Mouse (Mus musculus) megakaryocyte, embryonic 14.5 days (primary cell): ENCODE results near the gene Pard6b. TPM values are rescaled to one million over a fixed set of nuclear protein-coding genes. Genes with fewer than 3 reads are reported as not detected.
A peak's percentile ranks its signal among the peaks of the same experiment; 100 is the strongest.

Experiments used
- H3K27me3 ChIP-seq: replicated peaks from 2 replicates; pipeline ENCODE3; 2012; ENCODE audit warnings: inconsistent platforms
- H3K36me3 ChIP-seq: replicated peaks from 2 replicates; pipeline ENCODE3; 2012; ENCODE audit warnings: low read length, inconsistent platforms, mixed read lengths
- H3K4me1 ChIP-seq: 2 replicates; pipeline ENCODE4 v1.6.1; 2012; ENCODE audit warnings: inconsistent platforms
- H3K4me3 ChIP-seq: replicated peaks from 2 replicates; pipeline ENCODE3; 2012; ENCODE audit warnings: moderate library complexity, mild to moderate bottlenecking, inconsistent platforms
- H3K9me3 ChIP-seq: 2 replicates; pipeline ENCODE4 v1.6.1; 2012; ENCODE audit warnings: inconsistent platforms
- FLI1 ChIP-seq: IDR thresholded peaks from 2 replicates; pipeline ENCODE4 v1.6.1; 2012; ENCODE audit warnings: low read length, inconsistent platforms, mixed read lengths
- GATA1 ChIP-seq: IDR thresholded peaks from 3 replicates; pipeline ENCODE4 v1.6.1; 2012; ENCODE audit warnings: mixed read lengths, low read length, inconsistent platforms, borderline replicate concordance
- polyA plus RNA-seq: library from polyadenylated mRNA; stranded (reverse); fragments of >175 nt; gene quantifications from 2 replicates; pipeline ENCODE4 v1.2.3, GENCODE M21; 2012; ENCODE audit warnings: low replicate concordance; ENCODE audit not compliant: insufficient read depth

Pard6b gene
- polyA plus RNA-seq, 1 experiment = 1.4 TPM

DNA sequence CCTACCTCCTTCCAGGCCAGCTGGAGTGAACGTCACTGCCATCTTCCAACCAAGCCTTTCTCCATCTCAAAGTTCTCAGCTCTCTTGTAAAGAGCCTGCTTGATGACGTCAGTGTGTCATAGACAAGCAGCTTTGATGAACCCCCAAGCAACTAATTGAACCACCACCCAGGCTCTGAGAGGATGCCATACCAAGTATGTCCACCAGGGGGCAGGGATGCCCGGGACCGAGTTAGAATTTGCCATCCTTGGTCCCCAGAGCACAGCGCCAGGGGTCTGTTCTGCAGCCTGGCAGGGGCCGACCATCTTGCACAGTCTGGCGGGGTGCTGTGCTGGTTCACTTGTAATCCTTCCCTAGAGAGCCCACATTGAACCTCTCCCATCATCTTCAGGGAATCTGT lies 31.1 kb downstream of the Pard6b start:
- peaks cover 60% of the 10 kb centered on the region for H3K4me1 ChIP-seq
- no peak for TF ChIP-seq GATA1
- TF ChIP-seq FLI1 = no peak
- H3K9me3 ChIP-seq = no peaks in the 10 kb centered on the region
- H3K36me3 ChIP-seq = no peaks in the 10 kb centered on the region
- no peak overlapping the region for H3K4me3 ChIP-seq
- H3K27me3 ChIP-seq = peaks cover 9% of the 10 kb centered on the region

DNA sequence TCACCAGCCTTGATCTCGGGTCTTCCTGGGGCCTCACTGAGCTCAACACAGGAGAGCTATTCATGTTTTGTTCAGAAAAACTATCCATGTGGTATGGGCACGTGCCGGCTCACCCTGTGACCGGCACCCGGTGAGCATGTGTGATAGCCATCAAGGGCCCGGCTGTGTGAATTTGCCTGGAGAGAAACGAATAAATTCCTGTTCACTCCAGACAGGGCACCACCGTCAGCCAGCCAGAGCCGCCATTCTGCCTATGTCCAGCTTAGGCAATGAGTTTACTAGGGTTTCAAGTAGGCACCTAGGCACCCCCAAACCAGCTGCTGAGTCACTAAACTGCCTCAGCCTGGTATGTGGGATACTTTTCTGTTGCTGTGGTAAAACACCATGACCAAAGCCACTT lies 32.5 kb downstream of the Pard6b start:
- H3K36me3 ChIP-seq = no peaks in the 10 kb centered on the region
- H3K4me3 ChIP-seq = peak overlapping the region; percentile 54
- TF ChIP-seq FLI1 (no peak), GATA1 (no peak)
- H3K27me3 ChIP-seq = peaks cover 17% of the 10 kb centered on the region
- H3K9me3 ChIP-seq = no peaks in the 10 kb centered on the region
- peaks cover 69% of the 10 kb centered on the region for H3K4me1 ChIP-seq

DNA sequence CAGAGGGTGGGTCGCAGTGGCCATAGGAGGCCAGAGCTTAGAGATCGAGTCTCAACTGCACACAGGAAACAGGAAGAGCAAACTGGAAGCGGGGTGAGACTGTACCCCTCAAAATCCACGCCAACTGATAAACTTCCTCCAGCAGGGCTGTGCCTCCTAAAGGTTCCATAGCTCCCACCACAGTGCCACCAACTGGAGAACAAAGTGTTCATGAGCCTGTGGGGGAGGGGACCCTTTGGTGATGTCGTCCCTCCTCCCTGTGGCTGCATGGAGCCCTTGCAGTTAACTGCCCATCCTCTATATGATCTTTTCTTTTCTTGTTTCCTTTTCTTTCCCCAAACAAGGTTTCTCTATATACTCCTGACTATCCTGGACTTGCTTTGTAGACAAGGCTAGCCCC lies 32.9 kb downstream of the Pard6b start:
- H3K4me1 ChIP-seq = peaks cover 69% of the 10 kb centered on the region
- TF ChIP-seq FLI1 = no peak
- no peak for TF ChIP-seq GATA1

DNA sequence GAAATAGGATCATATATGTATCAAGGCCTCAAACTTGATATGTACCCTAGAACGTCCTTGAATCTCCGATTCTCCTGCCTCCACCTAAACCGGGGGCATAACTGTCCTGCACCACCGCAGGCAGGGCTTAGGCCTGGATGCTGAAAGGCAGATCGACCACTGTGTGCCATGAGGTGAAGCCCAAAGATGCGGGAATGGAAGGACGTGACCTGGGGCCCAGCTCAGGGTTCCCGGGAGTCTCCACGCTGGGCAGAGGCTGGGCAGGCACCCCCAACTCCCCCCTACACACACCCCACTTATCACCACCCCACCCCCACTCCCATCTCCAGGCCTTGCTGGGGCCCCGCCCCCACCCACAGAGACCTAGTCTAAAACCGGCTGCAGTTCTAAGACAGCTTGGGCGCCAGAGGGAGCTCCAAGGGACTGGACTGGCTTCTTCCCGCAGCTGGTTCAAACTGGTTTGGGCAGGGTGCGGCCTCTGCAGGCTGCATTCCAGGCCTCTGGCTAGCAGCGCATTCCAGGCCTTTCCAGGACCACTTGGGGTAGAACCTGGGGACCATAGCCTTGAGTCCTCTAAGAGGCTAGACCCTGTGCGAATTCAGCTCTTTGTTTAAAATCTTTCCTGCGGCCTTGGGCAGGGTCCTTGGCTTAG lies 34.0 kb downstream of the Pard6b start:
- Histone ChIP-seq H3K36me3 (no peaks in the 10 kb centered on the region), H3K4me1 (peaks cover 69% of the 10 kb centered on the region), H3K4me3 (no peak overlapping the region), H3K9me3 (no peaks in the 10 kb centered on the region), H3K27me3 (peaks cover 24% of the 10 kb centered on the region)
- TF ChIP-seq FLI1 (no peak), GATA1 (no peak)

More for the DNA sequence above, 32.9 kb downstream of the Pard6b start:
- Histone ChIP-seq H3K36me3 (no peaks in the 10 kb centered on the region), H3K27me3 (peaks cover 19% of the 10 kb centered on the region), H3K9me3 (no peaks in the 10 kb centered on the region), H3K4me3 (peak overlapping the region; percentile 54)

DNA sequence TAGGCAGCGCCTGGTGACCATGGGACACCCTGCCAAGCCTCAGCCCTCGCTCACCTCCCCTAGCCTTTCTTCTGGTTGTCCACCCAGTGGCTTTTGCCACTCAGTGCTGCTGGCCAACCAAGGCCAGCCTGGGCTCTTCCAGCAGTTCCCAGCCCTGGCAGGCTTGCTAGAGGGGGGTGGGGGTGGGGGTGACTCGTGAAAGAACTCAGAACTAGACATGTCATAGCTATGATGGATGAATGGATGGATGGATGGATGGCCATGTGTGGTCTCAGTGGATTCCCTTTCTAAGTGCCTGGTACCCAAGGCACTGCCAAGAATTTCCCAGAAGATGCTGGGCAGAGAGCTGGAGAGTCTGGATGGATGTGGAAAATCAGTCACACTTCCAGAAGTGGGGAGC lies 35.0 kb downstream of the Pard6b start:
- no peaks in the 10 kb centered on the region for H3K36me3 ChIP-seq
- H3K9me3 ChIP-seq = peaks cover under 1% of the 10 kb centered on the region; the same call in 1 of the 2 replicates
- H3K4me3 ChIP-seq = no peak overlapping the region
- peaks cover 25% of the 10 kb centered on the region for H3K27me3 ChIP-seq
- peaks cover 67% of the 10 kb centered on the region for H3K4me1 ChIP-seq
- no peak for TF ChIP-seq FLI1
- TF ChIP-seq GATA1 = no peak

DNA sequence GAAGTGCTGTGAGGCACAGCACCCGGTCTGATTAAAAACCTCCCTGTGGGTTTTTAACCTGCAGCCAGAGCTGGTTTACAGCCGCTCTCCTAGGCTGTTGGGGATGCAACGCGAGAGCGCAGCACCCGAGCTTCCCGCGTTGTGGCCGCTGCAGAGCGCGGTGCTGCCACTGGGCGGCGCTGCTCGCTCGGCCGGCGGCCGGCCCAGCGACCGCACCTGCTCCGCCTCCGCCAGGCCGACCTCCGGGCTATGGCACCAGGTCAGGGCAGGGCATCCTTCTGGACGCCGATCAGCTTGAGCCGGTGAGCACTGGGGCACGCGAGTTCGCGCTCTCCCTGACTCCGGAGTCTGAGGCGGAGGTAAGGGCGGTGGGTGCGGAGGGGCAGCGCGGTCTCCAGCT lies 36.3 kb downstream of the Pard6b start:
- Histone ChIP-seq H3K9me3 (peaks cover 7% of the 10 kb centered on the region), H3K4me3 (peak overlapping the region; percentile 94), H3K36me3 (no peaks in the 10 kb centered on the region), H3K4me1 (peaks cover 64% of the 10 kb centered on the region), H3K27me3 (peaks cover 20% of the 10 kb centered on the region)
- TF ChIP-seq FLI1 (no peak), GATA1 (no peak)

DNA sequence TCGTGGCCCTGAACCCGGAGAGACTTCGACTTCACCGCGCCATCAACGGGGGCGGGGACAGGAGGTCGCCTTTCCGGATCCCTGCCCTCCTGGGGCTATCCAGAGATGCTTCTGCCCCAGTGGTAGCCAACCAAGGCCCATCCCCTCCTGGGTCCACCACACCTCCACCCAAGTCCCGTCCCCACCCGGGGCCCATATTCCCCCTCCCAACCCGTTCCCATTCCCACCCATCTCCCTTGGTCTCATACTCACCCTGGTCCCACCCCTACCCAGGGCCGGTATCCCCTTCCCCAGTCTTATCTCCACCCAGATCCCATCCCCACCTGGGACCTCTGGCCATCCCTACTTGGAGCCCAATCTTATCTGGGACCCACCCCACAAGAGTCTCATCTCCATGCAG lies 36.7 kb downstream of the Pard6b start:
- Histone ChIP-seq H3K4me3 (peak overlapping the region; percentile 94), H3K36me3 (peaks cover 2% of the 10 kb centered on the region), H3K9me3 (peaks cover 11% of the 10 kb centered on the region), H3K4me1 (peaks cover 59% of the 10 kb centered on the region), H3K27me3 (peaks cover 20% of the 10 kb centered on the region)
- TF ChIP-seq FLI1 (no peak), GATA1 (no peak)

DNA sequence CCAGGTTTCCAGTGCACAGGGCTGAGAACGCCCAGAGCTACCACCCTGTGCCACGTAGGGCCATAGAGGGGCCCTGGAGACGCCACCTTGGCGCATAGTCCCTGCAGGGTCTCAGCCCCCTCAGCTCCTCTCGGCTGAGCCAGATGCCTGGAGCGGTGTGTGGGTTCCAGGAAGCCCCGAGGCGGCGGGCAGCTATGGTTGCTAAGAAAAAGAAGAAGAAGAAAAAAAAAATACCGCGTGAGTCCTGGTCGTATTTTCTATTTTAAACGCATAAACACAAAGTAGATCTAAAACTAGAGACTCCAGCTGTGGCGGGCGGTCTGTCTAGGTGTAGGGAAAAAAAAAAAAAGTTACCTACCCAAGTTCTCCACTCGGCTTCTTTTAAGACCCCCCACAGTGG lies 37.2 kb downstream of the Pard6b start:
- Histone ChIP-seq H3K27me3 (peaks cover 20% of the 10 kb centered on the region), H3K9me3 (peaks cover 11% of the 10 kb centered on the region), H3K4me3 (no peak overlapping the region), H3K4me1 (peaks cover 56% of the 10 kb centered on the region), H3K36me3 (peaks cover 2% of the 10 kb centered on the region)
- TF ChIP-seq GATA1 (no peak), FLI1 (no peak)

DNA sequence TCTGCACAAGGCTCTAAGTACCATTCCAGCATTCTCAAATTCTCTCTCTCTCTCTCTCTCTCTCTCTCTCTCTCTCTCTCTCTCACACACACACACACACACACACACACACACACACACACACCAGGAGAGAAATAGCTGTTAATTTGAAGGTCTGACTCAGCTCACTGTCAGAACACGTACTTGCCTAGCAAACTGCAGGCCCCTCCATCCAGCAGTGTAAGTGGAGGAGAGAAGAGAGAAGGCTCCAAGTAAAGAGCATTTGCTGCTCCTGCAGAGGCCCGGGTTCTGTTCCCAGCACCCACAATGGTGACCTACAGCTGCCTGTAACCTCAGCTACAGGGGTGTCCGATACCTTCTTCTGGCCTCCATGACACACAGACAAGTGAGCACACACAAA lies 37.7 kb downstream of the Pard6b start:
- TF ChIP-seq GATA1 (no peak), FLI1 (no peak)
- peaks cover 20% of the 10 kb centered on the region for H3K27me3 ChIP-seq
- peaks cover 16% of the 10 kb centered on the region for H3K9me3 ChIP-seq
- H3K4me1 ChIP-seq = peaks cover 52% of the 10 kb centered on the region
- peaks cover 2% of the 10 kb centered on the region for H3K36me3 ChIP-seq
- H3K4me3 ChIP-seq = no peak overlapping the region

DNA sequence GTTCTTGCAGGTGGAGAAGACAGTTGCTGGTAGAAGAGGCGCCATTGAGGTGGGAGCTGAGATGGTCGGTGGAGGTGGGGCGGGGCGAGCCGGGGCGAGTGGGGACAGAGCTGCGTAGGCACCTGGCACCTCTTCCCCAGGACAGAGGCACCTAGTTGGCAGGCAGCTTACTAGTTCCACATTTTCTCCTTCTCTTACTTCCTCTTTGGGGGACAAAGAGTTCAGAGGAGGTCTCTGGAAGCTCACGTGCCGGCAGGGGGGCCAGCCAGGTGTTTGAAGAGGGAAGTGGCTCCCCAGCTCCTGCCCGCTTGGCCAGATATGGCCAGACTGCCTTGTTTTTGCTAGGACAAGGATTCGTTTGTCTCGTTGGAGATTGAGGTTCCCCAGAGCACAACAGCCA lies 38.3 kb downstream of the Pard6b start:
- peaks cover 22% of the 10 kb centered on the region for H3K9me3 ChIP-seq
- H3K27me3 ChIP-seq = peaks cover 24% of the 10 kb centered on the region
- H3K4me3 ChIP-seq = no peak overlapping the region
- no peak for TF ChIP-seq FLI1
- TF ChIP-seq GATA1 = no peak
- peaks cover 2% of the 10 kb centered on the region for H3K36me3 ChIP-seq
- H3K4me1 ChIP-seq = peaks cover 48% of the 10 kb centered on the region

DNA sequence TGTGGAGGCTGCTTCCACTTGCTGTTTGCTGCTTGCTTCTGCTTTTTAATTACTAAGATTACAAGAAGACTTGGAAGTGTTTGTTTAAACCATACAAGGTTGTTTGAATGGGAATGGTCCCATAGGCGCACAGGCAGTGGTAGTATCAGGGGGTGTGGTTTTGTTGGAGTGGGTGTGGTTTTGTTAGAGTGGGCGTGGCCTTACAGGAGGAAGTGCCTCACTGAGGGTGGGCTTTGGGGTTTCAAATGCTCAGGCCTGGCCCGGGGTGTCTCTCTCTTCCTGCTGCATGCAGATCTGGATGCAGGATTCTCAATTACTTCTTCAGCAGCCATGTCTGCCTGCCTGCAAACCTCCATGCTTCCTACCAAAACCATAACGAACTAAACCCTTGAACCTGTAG lies 40.1 kb downstream of the Pard6b start:
- Histone ChIP-seq H3K36me3 (peaks cover 2% of the 10 kb centered on the region), H3K4me1 (peaks cover 42% of the 10 kb centered on the region), H3K9me3 (peaks cover 23% of the 10 kb centered on the region), H3K27me3 (peaks cover 30% of the 10 kb centered on the region), H3K4me3 (no peak overlapping the region)
- TF ChIP-seq FLI1 = no peak
- no peak for TF ChIP-seq GATA1
